Mouse (Mus musculus): ENCODE measurements around the gene Gm21293.
"Not testable (repeated sequence)": the region's sequence is repeated elsewhere in the genome, so short reads cannot be mapped to it uniquely, and the experiment has no call there.

The Gm21293 gene

DNA sequence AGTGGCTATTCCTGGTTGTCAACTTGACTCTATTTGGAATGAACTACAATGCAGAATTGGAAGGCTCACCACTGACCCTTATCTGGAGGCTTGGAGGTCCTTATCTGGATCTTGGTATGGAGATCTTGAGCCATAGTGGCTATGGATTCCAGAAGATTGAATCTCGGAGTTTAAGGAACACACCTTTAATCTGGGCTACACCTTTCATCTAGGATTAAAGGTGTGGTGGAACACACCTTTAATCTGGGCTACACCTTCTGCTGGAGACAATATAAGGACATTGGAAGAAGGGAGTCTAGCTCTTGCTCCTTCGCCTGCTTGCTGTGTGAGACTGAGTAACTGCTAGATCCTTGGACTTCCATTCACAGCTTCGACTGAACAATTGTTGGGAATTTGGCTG, at the start of gene Gm21293:
Gm21293 (plus strand) TSS at position 301 of the 400 bp plus-strand sequence.
- DNase-seq: not testable (repeated sequence)

DNA sequence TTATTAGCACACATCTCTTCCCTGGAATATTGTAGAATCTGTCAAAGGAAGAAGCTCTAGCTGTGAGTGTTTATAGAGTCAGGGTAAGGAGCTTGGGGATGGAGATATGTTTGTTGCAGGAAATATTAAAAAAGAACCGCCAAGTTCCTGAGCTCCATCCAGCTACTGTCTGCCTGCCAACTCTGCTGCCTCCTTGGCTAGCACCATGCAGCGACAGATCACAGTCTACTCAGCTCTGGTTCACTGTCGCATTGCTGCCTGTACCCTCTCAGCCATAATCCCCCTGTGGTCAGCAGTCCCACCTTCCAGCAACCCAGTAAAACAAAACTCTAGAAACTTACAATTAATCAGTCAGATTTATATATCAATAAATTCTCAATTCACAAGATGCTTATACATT, 32.7 kb upstream of the Gm21293 start:
- no peak for DNase-seq

DNA sequence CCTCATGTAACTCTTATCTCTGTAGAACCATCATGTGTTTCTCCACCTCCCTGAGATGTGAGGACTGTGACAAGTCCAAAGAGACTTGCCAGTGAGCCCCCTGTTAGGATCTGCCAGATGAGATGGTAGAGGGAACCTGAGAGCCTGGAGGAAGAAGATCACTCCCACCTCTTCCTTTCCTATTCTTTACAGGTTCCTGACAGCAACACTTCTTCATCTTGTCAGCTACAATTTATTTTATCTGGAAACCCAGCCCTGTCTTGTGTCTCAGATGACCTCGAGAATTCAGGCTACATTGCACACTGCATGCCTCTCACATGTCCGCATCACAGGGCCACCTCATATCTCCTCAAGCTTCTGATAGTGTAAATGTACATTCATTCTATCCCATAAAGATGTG, 24.5 kb upstream of the Gm21293 start:
- no peak for DNase-seq

DNA sequence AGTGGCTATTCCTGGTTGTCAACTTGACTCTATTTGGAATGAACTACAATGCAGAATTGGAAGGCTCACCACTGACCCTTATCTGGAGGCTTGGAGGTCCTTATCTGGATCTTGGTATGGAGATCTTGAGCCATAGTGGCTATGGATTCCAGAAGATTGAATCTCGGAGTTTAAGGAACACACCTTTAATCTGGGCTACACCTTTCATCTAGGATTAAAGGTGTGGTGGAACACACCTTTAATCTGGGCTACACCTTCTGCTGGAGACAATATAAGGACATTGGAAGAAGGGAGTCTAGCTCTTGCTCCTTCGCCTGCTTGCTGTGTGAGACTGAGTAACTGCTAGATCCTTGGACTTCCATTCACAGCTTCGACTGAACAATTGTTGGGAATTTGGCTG, 8.4 kb downstream of the Gm21293 start, which contains the start of gene Gm6763:
Gm6763 (plus strand) TSS at position 301 of the 400 bp plus-strand sequence.
- not testable (repeated sequence) for DNase-seq

DNA sequence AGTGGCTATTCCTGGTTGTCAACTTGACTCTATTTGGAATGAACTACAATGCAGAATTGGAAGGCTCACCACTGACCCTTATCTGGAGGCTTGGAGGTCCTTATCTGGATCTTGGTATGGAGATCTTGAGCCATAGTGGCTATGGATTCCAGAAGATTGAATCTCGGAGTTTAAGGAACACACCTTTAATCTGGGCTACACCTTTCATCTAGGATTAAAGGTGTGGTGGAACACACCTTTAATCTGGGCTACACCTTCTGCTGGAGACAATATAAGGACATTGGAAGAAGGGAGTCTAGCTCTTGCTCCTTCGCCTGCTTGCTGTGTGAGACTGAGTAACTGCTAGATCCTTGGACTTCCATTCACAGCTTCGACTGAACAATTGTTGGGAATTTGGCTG, 16.9 kb downstream of the Gm21293 start, which contains the start of gene Gm8764:
Gm8764 (plus strand) TSS at position 301 of the 400 bp plus-strand sequence.
- not testable (repeated sequence) for DNase-seq

GRCm38 (mm10) chr10:104168215-104168614, 25.4 kb downstream of the Gm21293 start, which contains the start of gene Gm21304:
Gm21304 (plus strand) TSS chr10:104168515.
- not testable (repeated sequence) for DNase-seq

DNA sequence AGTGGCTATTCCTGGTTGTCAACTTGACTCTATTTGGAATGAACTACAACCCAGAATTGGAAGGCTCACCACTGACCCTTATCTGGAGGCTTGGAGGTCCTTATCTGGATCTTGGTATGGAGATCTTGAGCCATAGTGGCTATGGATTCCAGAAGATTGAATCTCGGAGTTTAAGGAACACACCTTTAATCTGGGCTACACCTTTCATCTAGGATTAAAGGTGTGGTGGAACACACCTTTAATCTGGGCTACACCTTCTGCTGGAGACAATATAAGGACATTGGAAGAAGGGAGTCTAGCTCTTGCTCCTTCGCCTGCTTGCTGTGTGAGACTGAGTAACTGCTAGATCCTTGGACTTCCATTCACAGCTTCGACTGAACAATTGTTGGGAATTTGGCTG, 33.9 kb downstream of the Gm21293 start, which contains the start of gene Gm21312:
Gm21312 (plus strand) TSS at position 301 of the 400 bp plus-strand sequence.
- not testable (repeated sequence) for DNase-seq

GRCm38 (mm10) chr10:104185233-104185632, 42.4 kb downstream of the Gm21293 start, which contains the start of gene Gm20765:
Gm20765 (plus strand) TSS chr10:104185533.
- DNase-seq: not testable (repeated sequence)

GRCm38 (mm10) chr10:104193742-104194141, 51.0 kb downstream of the Gm21293 start, which contains the start of gene Gm4340:
Gm4340 (plus strand) TSS chr10:104194042.
- DNase-seq: not testable (repeated sequence)
